Mouse (Mus musculus) erythroblast, embryonic 14.5 days (primary cell): Measurements from ENCODE around the gene Cib2.

Experiments used
- GATA1 ChIP-seq: IDR thresholded peaks from 2 replicates; pipeline ENCODE4 v1.6.1; 2012; ENCODE audit warnings: low read length, inconsistent platforms, mixed read lengths
- TAL1 ChIP-seq: IDR thresholded peaks from 3 replicates; pipeline ENCODE4 v1.6.1; 2012; ENCODE audit warnings: low read length, inconsistent platforms, mixed read lengths

GRCm38 (mm10) chr9:54532926-54533325 is 27.1 kb downstream of the Cib2 start:
- TF ChIP-seq TAL1, result no peak
- no peak for TF ChIP-seq GATA1
